Mouse (Mus musculus) C2C12 (cell line): ENCODE results near the gene Gm4559.

Source experiments
- CEBPB ChIP-seq: IDR thresholded peaks from one replicate; pipeline ENCODE4 v1.6.1; 2011; ENCODE audit warnings: low read depth, mild to moderate bottlenecking, control low read depth, moderate library complexity
- CTCF ChIP-seq: IDR thresholded peaks from one replicate; pipeline ENCODE4 v1.5.1; 2011; ENCODE audit not compliant: control insufficient read depth, insufficient read depth, insufficient read length
- MAX ChIP-seq: IDR thresholded peaks from one replicate; pipeline ENCODE4 v1.6.1; 2011; ENCODE audit warnings: mild to moderate bottlenecking, control low read depth
- MYOD1 ChIP-seq: IDR thresholded peaks from one replicate; pipeline ENCODE4 v1.6.1; 2011; ENCODE audit warnings: low read depth; ENCODE audit not compliant: control insufficient read depth, insufficient read length
- USF1 ChIP-seq: IDR thresholded peaks from one replicate; pipeline ENCODE4 v1.6.1; 2011; ENCODE audit warnings: low read depth, mild to moderate bottlenecking, control low read depth, moderate library complexity

DNA sequence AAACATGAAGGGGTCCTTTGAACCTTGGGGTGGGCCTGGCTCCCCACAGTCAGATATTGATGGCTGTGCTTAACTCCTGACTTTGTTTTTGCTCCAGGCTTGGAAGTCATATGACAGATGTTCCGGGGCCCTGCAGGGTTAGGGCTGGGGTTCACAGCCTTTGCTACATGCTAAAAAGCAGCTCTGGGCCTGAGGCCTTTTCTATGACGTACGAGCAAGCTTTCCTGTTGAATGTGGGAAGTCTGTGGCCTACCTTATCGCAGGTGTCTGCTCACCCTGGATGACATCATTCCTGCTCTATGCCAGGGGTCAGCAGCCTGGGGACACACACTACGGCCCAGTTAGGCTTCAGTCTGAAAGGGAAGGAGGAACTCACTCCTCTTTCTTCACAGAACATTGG is 43.1 kb upstream of the Gm4559 start:
- TF ChIP-seq CTCF (no peak), CEBPB (no peak), USF1 (no peak), MYOD1 (no peak), MAX (no peak)
